Mouse (Mus musculus) small intestine, adult 2 months (tissue): ENCODE results near the gene Ssb.

Experiments
- CTCF ChIP-seq: fragments of 200-500 bp; IDR thresholded peaks from 2 replicates; pipeline ENCODE4 v1.5.1; 2012; ENCODE audit warnings: low read depth, mild to moderate bottlenecking, control low read depth, inconsistent platforms, low read length, moderate library complexity, mixed read lengths; ENCODE audit not compliant: insufficient replicate concordance, insufficient read length; ENCODE audit errors: extremely low read depth
- POLR2A ChIP-seq: fragments of 200-500 bp; IDR thresholded peaks from 2 replicates; pipeline ENCODE4 v1.6.1; 2012; ENCODE audit warnings: low read depth, mild to moderate bottlenecking, control low read depth, inconsistent platforms, low read length, moderate library complexity

GRCm38 (mm10) chr2:69823129-69823677 lies 38.2 kb upstream of the Ssb start:
- TF ChIP-seq POLR2A (no peak), CTCF (no peak)
